Mouse (Mus musculus): ENCODE measurements at regions not wholly inside any gene's neighbourhood (a gene's known extent, or its start where the extent isn't known, plus 50 kb on each side); places are given as distances from the start of the nearest gene placed in this dataset.
"Not testable (repeated sequence)": the region's sequence is repeated elsewhere in the genome, so short reads cannot be mapped to it uniquely, and the experiment has no call there.

DNA sequence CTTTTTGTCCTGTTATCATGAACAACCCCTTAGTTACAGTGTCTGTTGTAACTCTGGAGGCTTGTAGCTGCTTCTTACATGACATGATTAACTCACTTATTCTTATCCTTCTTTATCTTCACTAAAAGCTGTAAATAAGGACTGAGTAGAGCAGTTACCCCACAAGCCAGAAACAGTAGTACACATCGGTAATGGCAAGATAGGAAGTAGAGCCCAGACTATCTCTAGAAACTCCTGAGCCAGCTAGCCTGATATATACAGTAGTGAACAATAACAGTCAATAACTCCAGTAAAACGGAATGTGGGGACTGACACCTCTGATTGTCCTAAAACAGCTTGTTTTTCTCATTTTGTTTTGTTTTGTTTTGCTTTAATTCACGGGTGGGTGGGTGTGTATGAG is 80.9 kb upstream of the Adss start:
- not testable (repeated sequence) for DNase-seq (ENCODE audit: low read depth, low spot score)

DNA sequence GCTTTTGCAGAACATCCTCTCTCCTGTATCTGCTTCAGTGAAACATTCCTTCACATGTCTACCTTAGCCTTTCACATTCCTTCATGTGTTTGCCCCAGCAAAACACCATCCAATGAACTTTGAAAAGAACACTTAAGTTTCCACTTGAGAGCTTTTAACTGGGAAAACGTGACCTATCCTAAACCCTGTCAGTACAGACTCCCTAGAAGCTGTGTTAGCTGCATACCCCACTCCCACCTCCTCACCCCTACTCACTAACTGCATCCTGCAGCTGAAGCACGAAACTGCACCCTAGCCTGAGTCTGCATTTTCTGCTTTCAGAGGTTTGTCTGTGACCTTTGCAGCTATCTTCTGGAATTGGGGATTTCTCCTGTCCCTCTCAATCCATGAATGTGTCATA is 81.7 kb upstream of the Catspere2 start:
- DNase-seq (ENCODE audit: low read depth, low spot score), result no peak

DNA sequence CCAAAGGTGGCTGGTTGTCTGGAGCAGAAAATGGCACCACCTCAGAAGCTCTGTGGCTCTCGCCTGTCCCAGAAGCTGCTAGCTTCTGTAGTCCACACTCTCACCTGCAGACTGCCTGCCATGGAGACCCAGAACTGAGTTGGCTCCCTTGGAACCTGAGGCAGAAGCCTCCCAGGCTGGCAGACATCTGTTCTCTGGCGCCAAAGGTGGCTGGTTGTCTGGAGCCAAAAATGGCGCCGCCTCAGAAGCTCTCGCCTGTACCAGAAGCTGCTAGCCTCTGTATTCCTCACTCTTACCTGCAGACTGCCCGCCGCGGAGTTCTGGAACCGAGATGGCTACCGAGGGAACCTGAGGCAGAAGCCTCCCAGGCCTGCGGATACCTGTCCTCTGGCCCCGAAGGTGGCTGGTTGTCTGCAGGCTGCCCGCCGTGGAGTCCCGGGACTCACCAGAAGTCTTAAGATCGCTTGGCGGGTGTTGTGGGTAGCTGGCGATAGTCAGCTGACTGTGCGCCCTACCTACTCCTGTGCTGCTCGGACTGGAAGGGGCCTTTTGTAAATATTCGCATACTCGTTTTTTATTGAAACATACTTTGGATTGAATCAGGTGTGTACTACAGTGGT is 54.7 kb upstream of the Catspere2 start:
- DNase-seq (ENCODE audit: low read depth, low spot score), result peak; percentile 55

Measured in ES-CJ7 (cell line).